9 mouse cellular contexts compared by ENCODE assay signal in genomic region chr11:54062086-54062752, GRCm38 (mm10). TPM values are rescaled to one million over a fixed set of nuclear protein-coding genes. Genes with fewer than 3 reads are reported as not detected.
DNase-seq lines count a peak whose midpoint lies in the region; ATAC-seq lines count a peak whose summit lies in the region.
"Had no signal": no experiment of that assay in that cellular context is flagged by ENCODE, and none has a peak within 500 bp of the region (broad histone marks: within the 10 kb centered on the region; RNA-seq: fewer than 3 reads in every experiment).

No protein-coding gene starts in this region.

- peaks cover 14% of the 10 kb centered on the region for H3K4me1 ChIP-seq in brown adipose tissue, adult 24 weeks (ENCODE audit: control insufficient read depth, insufficient read depth, insufficient read length, low read length)
- H3K4me1 ChIP-seq in hindbrain, embryonic 15.5 days (replicated peaks), result peaks cover 42% of the 10 kb centered on the region
- peaks cover 57% of the 10 kb centered on the region for H3K4me1 ChIP-seq in stomach, embryonic 15.5 days

- peak; percentile 28 for DNase-seq in gastrocnemius, adult 18-20 months (ENCODE audit: low spot score)
- DNase-seq in gastrocnemius, postnatal 36 days, result no peak
- DNase-seq in 3134 (ENCODE audit: extremely low read depth, insufficient read length, low spot score), result peak; percentile 78
- no peak for DNase-seq in gastrocnemius, adult 8-10 months (ENCODE audit: low spot score in 2 of 2)
- no peak for DNase-seq in embryo, embryonic 10 days (ENCODE audit: low spot score)

- 58% methylated on average over 12 of the region's 12 CpGs for WGBS in hindbrain, embryonic 15.5 days
- WGBS in stomach, embryonic 15.5 days, result 56% methylated on average over 12 of the region's 12 CpGs

- no peaks in the 10 kb centered on the region for H3K9me3 ChIP-seq in hindbrain, embryonic 15.5 days
- H3K9me3 ChIP-seq in stomach, embryonic 15.5 days, result no peaks in the 10 kb centered on the region

- ATAC-seq in hindbrain, embryonic 15.5 days (ENCODE audit: low FRiP score, low read depth), result no peak
- ATAC-seq in stomach, embryonic 15.5 days (ENCODE audit: insufficient read depth, low FRiP score, low read depth), result no peak

- no peaks in the 10 kb centered on the region for H3K36me3 ChIP-seq in hindbrain, embryonic 15.5 days
- H3K36me3 ChIP-seq in stomach, embryonic 15.5 days, result no peaks in the 10 kb centered on the region

- intact Hi-C loops in gastrocnemius, postnatal 36 days (cut with DNase I), result no loop called here

- no peak overlapping the region for H3K9ac ChIP-seq in hindbrain, embryonic 15.5 days
- H3K9ac ChIP-seq in stomach, embryonic 15.5 days, result no peak overlapping the region

- H3K4me2 ChIP-seq in hindbrain, embryonic 15.5 days, result no peak overlapping the region
- H3K4me2 ChIP-seq in stomach, embryonic 15.5 days, result no peak overlapping the region

- 0 out of 2 replicates have a peak, but pooled peaks cover 3% of the 10 kb centered on the region for H3K27me3 ChIP-seq in hindbrain, embryonic 15.5 days
- no peaks in the 10 kb centered on the region for H3K27me3 ChIP-seq in stomach, embryonic 15.5 days (replicated peaks)

- no peak overlapping the region for H3K4me3 ChIP-seq in brown adipose tissue, adult 24 weeks (ENCODE audit: insufficient read depth, low read depth, low read length)
- no peak overlapping the region for H3K4me3 ChIP-seq in hindbrain, embryonic 15.5 days
- no peak overlapping the region for H3K4me3 ChIP-seq in stomach, embryonic 15.5 days (replicated peaks)
- H3K4me3 ChIP-seq: erythroblast, embryonic 14.5 days had no signal

- H3K27ac ChIP-seq in brown adipose tissue, adult 24 weeks (replicated peaks; ENCODE audit: low read depth, low read length), result peak overlapping the region; percentile 12; the same call in 1 of the 2 replicates
- H3K27ac ChIP-seq in hindbrain, embryonic 15.5 days (replicated peaks), result peak overlapping the region; percentile 60
- H3K27ac ChIP-seq in stomach, embryonic 15.5 days, result peak overlapping the region; percentile 36; the same call in 1 of the 2 replicates

RNA-seq across cellular contexts. Expression of gene Pdlim4, which starts 6.6 kb away (rescaled TPM):
- 1 to 10 TPM; 5.1 to 5.6 TPM for total RNA-seq in gastrocnemius, adult 18-20 months (2021)
- total RNA-seq in gastrocnemius, postnatal 36 days (2021), result 1 to 10 TPM; 6.5 TPM
- 2.9 and 3.5 TPM in 2 replicates for polyA plus RNA-seq in brown adipose tissue, adult 24 weeks (2012; ENCODE audit: insufficient read depth, insufficient read length, missing spikeins)
- polyA plus RNA-seq in hindbrain, embryonic 15.5 days (2015; fragmentation: Nextera tagmentation; extraction: Ambion mirVana), result 28.2 and 33.4 TPM in 2 replicates
- polyA plus RNA-seq in stomach, embryonic 15.5 days (2015; fragmentation: Nextera tagmentation; extraction: Ambion mirVana), result 49.9 and 52.0 TPM in 2 replicates
- 1 to 10 TPM; 3.2 to 5.4 (median 3.9) TPM for total RNA-seq in gastrocnemius, adult 8-10 months (2022)

RNA-seq across cellular contexts. Expression of gene Slc22a4, which starts 34.3 kb away (rescaled TPM):
- total RNA-seq in gastrocnemius, adult 18-20 months (2021), result 1 to 10 TPM; 2.9 to 3.1 TPM
- total RNA-seq in gastrocnemius, postnatal 36 days (2021), result 1 to 10 TPM; 2.1 to 2.8 TPM
- 1.8 and 3.5 TPM in 2 replicates for polyA plus RNA-seq in brown adipose tissue, adult 24 weeks (2012; ENCODE audit: insufficient read depth, insufficient read length, missing spikeins)
- 4.4 and 5.3 TPM in 2 replicates for polyA plus RNA-seq in hindbrain, embryonic 15.5 days (2015; fragmentation: Nextera tagmentation; extraction: Ambion mirVana)
- polyA plus RNA-seq in stomach, embryonic 15.5 days (2015; fragmentation: Nextera tagmentation; extraction: Ambion mirVana), result 2.0 and 3.0 TPM in 2 replicates
- total RNA-seq in gastrocnemius, adult 8-10 months (2022), result 1 to 10 TPM; 2.0 to 2.2 (median 2.1) TPM

RNA-seq across cellular contexts. Expression of gene P4ha2, which starts 37.7 kb away (rescaled TPM):
- total RNA-seq in gastrocnemius, adult 18-20 months (2021), result 10 to 100 TPM; 31.9 to 38.1 TPM
- 10 to 100 TPM; 23.3 to 31.7 TPM for total RNA-seq in gastrocnemius, postnatal 36 days (2021)
- 3.6 and 5.6 TPM in 2 replicates for polyA plus RNA-seq in brown adipose tissue, adult 24 weeks (2012; ENCODE audit: insufficient read depth, insufficient read length, missing spikeins)
- 9.2 and 10.1 TPM in 2 replicates for polyA plus RNA-seq in hindbrain, embryonic 15.5 days (2015; fragmentation: Nextera tagmentation; extraction: Ambion mirVana)
- polyA plus RNA-seq in stomach, embryonic 15.5 days (2015; fragmentation: Nextera tagmentation; extraction: Ambion mirVana), result 54.8 and 59.5 TPM in 2 replicates
- 10 to 100 TPM; 28.2 to 33.7 (median 31.2) TPM for total RNA-seq in gastrocnemius, adult 8-10 months (2022)
- polyA plus RNA-seq: erythroblast, embryonic 14.5 days had no signal

Comparison
In these comparisons a context has a peak if more than half of its experiments do, and no peak if none do; other contexts are left out.
1. DNase-seq: peak in gastrocnemius, adult 18-20 months (single experiment) and 3134 (single experiment); none in gastrocnemius, postnatal 36 days (0 of 2), gastrocnemius, adult 8-10 months (0 of 2) and embryo, embryonic 10 days (single experiment).
2. Peak in every context shown above with its lines, with median percentiles within 50 percentile points of each other: H3K27ac ChIP-seq.